Mouse (Mus musculus) hindbrain, embryonic 11.5 days (tissue): ENCODE measurements at regions not wholly inside any gene's neighbourhood (a gene's known extent, or its start where the extent isn't known, plus 50 kb on each side); places are given as distances from the start of the nearest gene placed in this dataset.
A peak's percentile ranks its signal among the peaks of the same experiment; 100 is the strongest.

Source experiments
- ATAC-seq: fragments of 200-750 bp; cut with Nextera tagmentation; 2 replicates; pipeline ENCODE4 v1.8.0; 2017; ENCODE audit warnings: mild to moderate bottlenecking, moderate TSS enrichment, moderate library complexity; ENCODE audit not compliant: low FRiP score
- DNase-seq: peaks from one replicate; pipeline ENCODE4 v3.0.0-alpha.2; 2015; ENCODE audit warnings: low spot score
- H3K27ac ChIP-seq: fragments of 300-500 bp; sonication (generic); 2 replicates; pipeline ENCODE4 v1.5.1; 2014; ENCODE audit warnings: mild to moderate bottlenecking, low read depth, low read length
- H3K27me3 ChIP-seq: fragments of 300-500 bp; sonication (generic); 2 replicates; pipeline ENCODE4 v1.6.1; 2014; ENCODE audit warnings: mild to moderate bottlenecking, low read length, moderate library complexity, mixed read lengths; ENCODE audit not compliant: control insufficient read depth, insufficient read depth
- H3K36me3 ChIP-seq: fragments of 300-500 bp; sonication (generic); 2 replicates; pipeline ENCODE4 v1.6.1; 2014; ENCODE audit warnings: mild to moderate bottlenecking, low read length, moderate library complexity, mixed read lengths; ENCODE audit not compliant: control insufficient read depth, insufficient read depth
- H3K4me1 ChIP-seq: fragments of 300-500 bp; sonication (generic); replicated peaks from 2 replicates; pipeline ENCODE4 v1.6.1; 2014; ENCODE audit warnings: low read length, mixed read lengths; ENCODE audit not compliant: control insufficient read depth, insufficient read depth
- H3K4me2 ChIP-seq: fragments of 300-500 bp; sonication (generic); replicated peaks from 2 replicates; pipeline ENCODE4 v1.6.1; 2014; ENCODE audit warnings: mild to moderate bottlenecking, low read depth, low read length
- H3K4me3 ChIP-seq: fragments of 300-500 bp; sonication (generic); 2 replicates; pipeline ENCODE4 v1.5.1; 2014; ENCODE audit warnings: low read depth, low read length
- H3K9ac ChIP-seq: fragments of 300-500 bp; sonication (generic); 2 replicates; pipeline ENCODE4 v1.6.1; 2014; ENCODE audit warnings: low read depth, low read length
- H3K9me3 ChIP-seq: fragments of 300-500 bp; sonication (generic); 2 replicates; pipeline ENCODE4 v1.6.1; 2016; ENCODE audit warnings: low read length; ENCODE audit not compliant: control insufficient read depth
- WGBS: fragments of 180-500 bp; shearing (Covaris S2); extraction: QIAGEN DNeasy Blood & Tissue Kit; methylation state at CpG from one replicate; pipeline ENCODE4 v1.1.7; 2014; 5-methylcytosine and 5-hydroxymethylcytosine counted together

DNA sequence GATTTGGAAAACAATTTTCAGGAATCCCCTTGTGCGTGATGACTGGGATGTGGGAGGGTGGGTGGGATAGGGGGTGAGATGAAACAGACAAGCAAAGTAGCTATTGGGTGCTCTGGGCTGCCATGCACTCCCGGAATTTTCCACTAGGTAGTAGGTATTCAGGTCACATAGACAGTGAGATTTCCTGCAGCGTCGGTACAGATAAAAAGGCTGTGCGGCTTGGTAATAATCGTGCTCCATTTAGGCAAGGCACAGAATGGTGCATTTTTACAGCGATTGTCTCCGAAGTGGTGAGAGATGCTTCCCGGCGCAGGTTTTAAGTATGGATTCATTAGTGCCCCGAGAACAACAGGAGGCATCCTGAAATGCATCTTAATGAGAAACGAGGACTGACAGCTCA lies 95.1 kb upstream of the Pced1b start:
- WGBS = 85% methylated on average over 12 of the region's 12 CpGs
- Histone ChIP-seq H3K27ac (no peak overlapping the region), H3K27me3 (no peaks in the 10 kb centered on the region), H3K4me2 (no peak overlapping the region), H3K4me1 (no peaks in the 10 kb centered on the region), H3K36me3 (no peaks in the 10 kb centered on the region), H3K9ac (no peak overlapping the region), H3K9me3 (no peaks in the 10 kb centered on the region), H3K4me3 (no peak overlapping the region)
- no peak for DNase-seq
- no peak for ATAC-seq

DNA sequence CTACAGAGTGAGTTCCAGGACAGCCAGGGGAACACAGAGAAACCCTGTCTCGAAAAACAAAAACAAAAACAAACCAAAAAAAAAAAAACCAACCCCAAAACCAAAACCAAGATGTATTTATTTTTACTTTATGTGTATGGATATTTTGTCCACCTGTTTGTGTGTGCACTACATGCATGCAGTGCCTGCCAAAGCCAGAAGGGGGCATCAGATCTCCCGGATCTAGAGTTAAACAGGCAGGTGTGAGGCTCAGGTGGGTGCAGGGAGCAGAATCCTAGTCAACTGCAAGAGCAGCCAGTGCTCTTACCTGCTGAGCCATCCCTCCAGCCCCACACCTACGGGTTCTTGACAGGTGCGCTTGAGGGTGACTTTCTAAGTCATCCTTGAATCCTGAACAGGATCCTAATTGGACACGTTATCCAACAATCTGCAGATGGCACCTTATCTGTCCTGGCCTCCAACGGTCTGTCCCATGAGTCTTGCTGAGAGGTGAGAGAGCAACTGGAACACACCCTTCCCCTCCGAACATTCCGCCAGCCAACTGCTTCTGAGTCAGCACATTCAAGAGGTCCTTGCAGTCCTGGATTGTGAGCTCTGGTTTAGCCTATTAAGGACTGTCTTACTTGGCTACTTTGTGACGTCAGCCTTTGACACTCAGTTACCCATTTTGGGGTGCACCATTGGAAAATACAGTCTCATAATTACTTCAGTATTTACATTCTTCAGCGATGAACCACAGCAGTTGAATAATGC lies 95.4 kb upstream of the Slc38a4 start:
- ATAC-seq (no peak), DNase-seq (no peak)
- Histone ChIP-seq H3K27ac (no peak overlapping the region), H3K4me3 (no peak overlapping the region), H3K36me3 (no peaks in the 10 kb centered on the region), H3K9ac (no peak overlapping the region), H3K4me2 (no peak overlapping the region), H3K4me1 (no peaks in the 10 kb centered on the region), H3K27me3 (no peaks in the 10 kb centered on the region), H3K9me3 (no peaks in the 10 kb centered on the region)
- WGBS = 92% methylated on average over 10 of the region's 10 CpGs

DNA sequence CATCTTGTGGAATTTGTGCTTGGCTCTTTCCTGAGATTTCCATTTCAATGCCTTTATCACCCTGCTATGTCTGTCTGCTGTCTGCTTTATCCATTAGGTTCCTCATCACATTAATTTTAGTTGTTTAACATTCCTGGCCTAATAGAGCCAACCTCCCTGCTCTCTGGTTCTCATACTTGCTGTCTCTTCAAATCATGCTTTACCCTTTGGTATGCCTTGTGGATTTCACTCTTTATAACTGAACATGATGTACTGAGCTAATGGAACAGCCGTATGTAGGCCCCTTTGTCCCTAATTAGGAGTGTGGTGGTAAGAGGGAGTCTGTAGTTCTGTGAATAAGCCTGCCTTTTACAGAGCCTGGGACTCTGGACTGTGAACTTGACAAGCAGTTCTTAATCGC lies 86.2 kb upstream of the Slc38a4 start:
- Histone ChIP-seq H3K4me1 (no peaks in the 10 kb centered on the region), H3K9me3 (no peaks in the 10 kb centered on the region), H3K4me2 (no peak overlapping the region), H3K36me3 (no peaks in the 10 kb centered on the region), H3K4me3 (no peak overlapping the region), H3K27me3 (no peaks in the 10 kb centered on the region), H3K27ac (no peak overlapping the region), H3K9ac (no peak overlapping the region)
- WGBS = 79% methylated on average over 2 of the region's 2 CpGs
- DNase-seq (no peak), ATAC-seq (no peak)

DNA sequence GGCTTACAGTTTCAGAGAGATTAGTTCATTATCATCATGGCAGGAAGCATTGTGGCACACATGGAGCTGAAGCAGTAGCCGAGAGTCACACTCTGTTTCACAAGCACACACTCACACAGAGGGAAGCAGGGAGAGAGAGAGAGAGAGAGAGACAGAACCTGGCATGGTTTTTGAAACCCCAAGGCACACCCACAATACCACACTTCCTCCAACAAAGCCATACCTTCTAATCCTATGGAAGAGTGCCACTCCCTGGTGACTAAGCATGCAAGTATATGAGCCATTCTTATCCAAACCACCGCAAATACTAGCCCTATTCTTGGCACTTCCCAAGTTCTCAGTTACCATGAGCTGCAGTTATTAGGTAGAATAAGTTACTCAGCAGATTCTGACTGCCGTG lies 82.5 kb upstream of the Slc38a4 start:
- Histone ChIP-seq H3K27me3 (no peaks in the 10 kb centered on the region), H3K27ac (no peak overlapping the region), H3K36me3 (no peaks in the 10 kb centered on the region), H3K4me3 (no peak overlapping the region), H3K4me2 (no peak overlapping the region), H3K4me1 (no peaks in the 10 kb centered on the region), H3K9ac (no peak overlapping the region), H3K9me3 (no peaks in the 10 kb centered on the region)
- DNase-seq (no peak), ATAC-seq (no peak)
- 93% methylated on average over 3 of the region's 3 CpGs for WGBS

DNA sequence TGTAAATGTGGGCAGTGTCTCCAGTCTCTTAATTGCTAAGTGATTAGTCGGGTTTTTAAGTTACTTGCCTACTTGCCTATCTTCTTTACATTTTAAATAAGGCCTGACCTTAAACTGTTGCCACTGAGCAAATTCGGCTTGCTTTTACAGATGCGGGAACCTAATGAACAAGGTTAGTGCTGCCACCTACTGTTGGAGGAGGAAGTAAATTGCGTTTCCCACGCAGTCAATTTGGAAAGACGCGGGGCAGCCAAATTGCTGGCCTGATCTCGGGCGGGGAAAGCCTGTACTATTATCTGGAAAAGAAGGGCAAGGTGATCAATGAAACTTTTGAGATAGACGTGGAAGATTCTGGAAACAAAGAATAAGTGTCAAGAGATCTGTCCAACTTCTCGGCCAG lies 79.5 kb upstream of the Slc38a4 start:
- no peak overlapping the region for H3K9ac ChIP-seq
- WGBS = 12% methylated on average over 11 of the region's 11 CpGs
- ATAC-seq = no peak

DNA sequence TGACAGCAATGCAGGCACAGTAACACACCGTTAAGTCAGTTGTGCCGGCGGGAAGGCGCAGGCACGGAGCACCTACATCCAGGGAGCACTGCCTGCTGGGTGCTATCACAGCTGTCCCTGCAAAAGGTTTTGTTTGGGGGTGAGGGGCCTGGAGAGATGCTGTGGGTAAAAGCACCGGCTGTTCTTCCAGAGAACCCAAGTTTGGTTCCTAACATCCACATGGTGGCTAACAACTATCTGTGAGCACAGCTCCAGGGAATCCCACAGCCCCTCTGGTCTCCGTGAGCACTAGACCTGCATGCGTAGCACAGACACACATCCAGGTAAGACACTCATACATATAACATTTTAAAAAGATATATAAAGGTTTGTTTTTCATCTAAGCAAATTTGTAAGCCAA lies 72.0 kb upstream of the Slc38a4 start:
- 92% methylated on average over 8 of the region's 8 CpGs for WGBS
- Histone ChIP-seq H3K36me3 (no peaks in the 10 kb centered on the region), H3K4me1 (no peaks in the 10 kb centered on the region), H3K4me2 (no peak overlapping the region), H3K4me3 (no peak overlapping the region), H3K9me3 (no peaks in the 10 kb centered on the region), H3K9ac (no peak overlapping the region), H3K27me3 (no peaks in the 10 kb centered on the region), H3K27ac (no peak overlapping the region)
- no peak for DNase-seq
- ATAC-seq = no peak

More for the DNA sequence above, 79.5 kb upstream of the Slc38a4 start:
- Histone ChIP-seq H3K4me1 (no peaks in the 10 kb centered on the region), H3K4me2 (no peak overlapping the region), H3K9me3 (no peaks in the 10 kb centered on the region), H3K27ac (no peak overlapping the region), H3K4me3 (no peak overlapping the region), H3K36me3 (no peaks in the 10 kb centered on the region), H3K27me3 (no peaks in the 10 kb centered on the region)
- peak; percentile 80 for DNase-seq

DNA sequence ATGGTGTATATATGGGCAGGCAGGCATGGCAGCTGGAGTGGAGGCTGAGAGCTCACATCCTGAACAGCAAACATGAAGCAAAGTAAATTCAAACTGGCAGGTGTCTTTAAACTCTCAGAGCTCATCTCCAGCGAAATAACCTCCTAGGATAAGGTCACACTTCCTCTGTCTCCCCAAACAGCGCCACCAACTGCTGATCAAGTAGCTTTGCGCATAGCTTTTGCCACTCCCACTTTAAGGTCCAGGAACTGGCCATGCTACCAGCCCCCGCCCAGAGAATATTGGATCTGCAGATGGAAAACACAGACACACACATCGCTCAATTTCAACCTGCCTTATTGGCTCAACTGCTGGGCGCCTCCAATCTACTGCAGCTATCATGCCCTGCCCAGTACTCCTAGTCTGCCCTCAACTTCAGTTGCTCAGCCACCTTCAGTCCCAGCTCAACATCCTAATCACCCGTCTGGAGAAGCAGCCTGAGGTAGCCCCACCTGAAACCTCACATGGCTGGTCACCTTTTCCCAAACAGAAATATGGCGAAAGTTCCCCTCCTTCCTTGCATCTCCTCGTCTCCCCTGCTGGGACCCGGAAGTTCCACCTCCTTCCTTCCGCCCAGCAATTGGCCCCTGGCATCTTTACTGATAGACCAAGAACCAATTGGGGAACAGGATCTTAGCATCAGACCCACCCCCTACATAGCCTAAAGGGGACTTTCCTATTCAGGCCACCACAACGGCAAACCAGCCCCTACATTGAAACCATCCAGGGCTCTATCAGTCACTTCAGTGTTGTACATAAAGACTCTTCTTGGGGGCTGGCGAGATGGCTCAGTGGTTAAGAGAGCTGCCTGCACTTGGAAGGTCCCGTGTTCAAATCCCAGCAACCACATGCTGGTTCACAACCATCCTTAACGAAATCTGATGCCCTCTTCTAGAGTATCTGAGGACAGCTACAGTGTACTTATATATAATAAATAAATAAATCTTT lies 70.4 kb upstream of the Slc38a4 start:
- WGBS = 83% methylated on average over 15 of the region's 15 CpGs
- Histone ChIP-seq H3K4me1 (no peaks in the 10 kb centered on the region), H3K4me3 (no peak overlapping the region), H3K9me3 (no peaks in the 10 kb centered on the region), H3K9ac (no peak overlapping the region), H3K27me3 (no peaks in the 10 kb centered on the region), H3K36me3 (no peaks in the 10 kb centered on the region), H3K4me2 (no peak overlapping the region), H3K27ac (no peak overlapping the region)
- ATAC-seq = no peak
- no peak for DNase-seq

DNA sequence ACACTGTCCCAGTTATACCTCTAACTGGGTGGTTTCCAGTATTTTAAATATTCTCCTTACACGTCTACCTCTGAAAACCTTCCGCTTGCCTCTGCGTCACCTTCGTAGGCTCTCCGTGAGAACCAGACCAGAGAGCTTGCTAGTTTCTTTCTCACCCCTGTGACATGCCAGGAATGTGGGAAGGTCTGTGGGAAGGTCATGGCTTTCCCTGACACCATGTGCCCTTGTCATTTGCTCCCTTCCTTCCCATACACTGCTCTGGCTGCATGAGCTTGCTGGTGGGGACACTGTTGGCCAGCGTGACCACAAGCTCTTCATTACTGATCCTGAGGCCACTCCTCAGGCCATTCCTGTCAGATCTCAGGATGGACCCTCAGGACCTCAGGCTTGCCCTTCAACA lies 66.5 kb upstream of the Slc38a4 start:
- Histone ChIP-seq H3K9me3 (no peaks in the 10 kb centered on the region), H3K4me1 (no peaks in the 10 kb centered on the region), H3K36me3 (no peaks in the 10 kb centered on the region), H3K27ac (no peak overlapping the region), H3K4me3 (no peak overlapping the region), H3K4me2 (no peak overlapping the region), H3K27me3 (no peaks in the 10 kb centered on the region), H3K9ac (no peak overlapping the region)
- no peak for ATAC-seq
- WGBS = 84% methylated on average over 6 of the region's 6 CpGs
- no peak for DNase-seq
